Mouse (Mus musculus) erythroblast, embryonic 14.5 days (primary cell): ENCODE results near the gene Fmod.

Source experiments
- GATA1 ChIP-seq: IDR thresholded peaks from 2 replicates; pipeline ENCODE4 v1.6.1; 2012; ENCODE audit warnings: low read length, inconsistent platforms, mixed read lengths
- TAL1 ChIP-seq: IDR thresholded peaks from 3 replicates; pipeline ENCODE4 v1.6.1; 2012; ENCODE audit warnings: low read length, inconsistent platforms, mixed read lengths

DNA sequence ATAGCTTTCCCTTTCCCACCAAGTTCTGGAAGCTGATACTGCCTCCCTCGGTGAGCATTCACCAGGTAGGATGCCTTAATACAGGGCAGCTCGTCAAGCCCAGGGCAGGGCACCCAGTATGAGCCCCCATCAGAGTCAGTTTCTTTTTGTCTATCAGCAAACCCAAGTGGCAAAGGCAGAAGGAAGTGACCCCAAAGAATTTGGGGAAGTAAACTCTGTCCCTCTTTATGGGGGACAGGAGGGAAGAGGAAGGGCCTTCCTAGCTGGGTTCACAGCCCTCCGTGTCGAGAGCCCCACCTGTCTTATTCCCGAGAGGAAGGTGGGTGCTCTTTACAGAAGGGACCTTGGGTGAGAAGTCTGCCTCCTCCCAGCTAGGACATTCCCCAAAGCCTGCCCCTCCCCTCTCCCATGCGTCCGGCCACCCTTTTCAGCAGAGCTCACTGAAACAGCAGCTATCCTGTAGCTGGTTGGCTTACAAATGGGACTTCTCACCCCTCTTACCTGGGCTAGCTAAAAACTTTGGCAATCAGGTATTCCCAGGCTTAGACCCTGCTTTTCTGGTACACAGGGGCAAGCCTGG, 58.1 kb downstream of the Fmod start:
- TF ChIP-seq TAL1 (no peak), GATA1 (no peak)
